Mouse (Mus musculus) left cerebral cortex, adult 9 months (tissue): Measurements from ENCODE around the gene Gm13090.

Source experiments
- DNase-seq, 2 experiments: peaks; one replicate each; pipeline ENCODE4 v3.0.0; 2022; ENCODE audit warnings: low spot score in 2 of 2

Gm13090 gene

GRCm38 (mm10) chr4:151089270-151089669, at the start of gene Gm13090:
Gene Gm13090 (plus strand): TSS chr4:151089570.
- no peak for DNase-seq

GRCm38 (mm10) chr4:151041506-151041905, 47.9 kb upstream of the Gm13090 start:
- peak in 1 of 2 experiments; percentile 52 for DNase-seq

GRCm38 (mm10) chr4:151043281-151043680, 46.1 kb upstream of the Gm13090 start:
- DNase-seq, result no peak

- peak; percentile 92 to 97 for DNase-seq
Measured at GRCm38 (mm10) chr4:151044037-151044943, 45.1 kb upstream of the Gm13090 start, which contains the start of gene Per3. Gene Per3 (minus strand): TSS chr4:151044665.

- DNase-seq, result peak in 1 of 2 experiments; percentile 76
Measured at GRCm38 (mm10) chr4:151044944-151045570, 44.3 kb upstream of the Gm13090 start.

GRCm38 (mm10) chr4:151046524-151046923, 42.8 kb upstream of the Gm13090 start:
- DNase-seq, result no peak

- DNase-seq, result no peak
Measured at GRCm38 (mm10) chr4:151051162-151051561, 38.2 kb upstream of the Gm13090 start.

- DNase-seq, result peak; percentile 95 to 98
Measured at GRCm38 (mm10) chr4:151057347-151058321, 31.7 kb upstream of the Gm13090 start, which contains the start of gene Vamp3. Gene Vamp3 (minus strand): TSS chr4:151057963.

- DNase-seq, result no peak
Measured at GRCm38 (mm10) chr4:151058634-151059033, 30.7 kb upstream of the Gm13090 start.

GRCm38 (mm10) chr4:151059566-151059965, 29.8 kb upstream of the Gm13090 start:
- DNase-seq, result no peak

GRCm38 (mm10) chr4:151068751-151069150, 20.6 kb upstream of the Gm13090 start:
- no peak for DNase-seq

GRCm38 (mm10) chr4:151070962-151071361, 18.4 kb upstream of the Gm13090 start:
- DNase-seq, result no peak

- DNase-seq, result peak in 1 of 2 experiments; percentile 87
Measured at GRCm38 (mm10) chr4:151073108-151073744, 16.1 kb upstream of the Gm13090 start.

- no peak for DNase-seq
Measured at GRCm38 (mm10) chr4:151074817-151075216, 14.6 kb upstream of the Gm13090 start.

- no peak for DNase-seq
Measured at GRCm38 (mm10) chr4:151081355-151081754, 8.0 kb upstream of the Gm13090 start.

GRCm38 (mm10) chr4:151081977-151082376, 7.4 kb upstream of the Gm13090 start:
- no peak for DNase-seq

- DNase-seq, result no peak
Measured at GRCm38 (mm10) chr4:151083027-151083426, 6.3 kb upstream of the Gm13090 start.

GRCm38 (mm10) chr4:151087358-151087757, 2.0 kb upstream of the Gm13090 start:
- DNase-seq, result no peak

GRCm38 (mm10) chr4:151088819-151089218, 551 bp upstream of the Gm13090 start:
- DNase-seq, result no peak

- DNase-seq, result peak in 1 of 2 experiments; percentile 47
Measured at GRCm38 (mm10) chr4:151095207-151095606, 5.8 kb downstream of the Gm13090 start.
